Comparison of ENCODE assay signal across 19 mouse cellular contexts in the genomic region with DNA sequence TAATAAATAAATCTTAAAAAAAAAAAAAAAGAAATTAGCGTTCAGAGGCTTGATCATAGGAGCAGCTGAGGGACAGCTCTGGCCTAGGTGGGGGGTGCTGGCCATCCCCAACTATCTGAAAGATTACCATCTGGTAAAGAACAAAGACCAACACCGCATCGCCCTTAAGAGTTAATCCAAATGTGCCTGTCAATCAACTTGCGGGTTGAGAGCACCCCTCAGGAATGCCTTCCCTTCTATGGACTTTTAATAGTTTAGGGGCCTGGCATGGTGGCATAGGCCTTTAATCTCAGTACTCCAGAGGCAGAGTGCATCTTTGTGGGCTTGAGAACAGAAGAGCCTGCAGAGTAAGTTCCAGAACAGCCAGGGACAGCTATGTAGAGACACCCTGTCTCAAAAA. TPM values are rescaled to one million over a fixed set of nuclear protein-coding genes. Genes with fewer than 3 reads are reported as not detected.
DNase-seq lines count a peak whose midpoint lies in the region; TF ChIP-seq lines count a peak whose summit lies in the region.
"Had no signal": no experiment of that assay in that cellular context is flagged by ENCODE, and none has a peak within 500 bp of the region (broad histone marks: within the 10 kb centered on the region; RNA-seq: fewer than 3 reads in every experiment).

No protein-coding gene starts in this region.

- H3K79me2 ChIP-seq in C2C12 (ENCODE audit: control insufficient read depth, insufficient read depth): no peaks in the 10 kb centered on the region
- H3K79me2 ChIP-seq in myocyte (ENCODE audit: control insufficient read depth, insufficient read depth): no peaks in the 10 kb centered on the region

- TF ChIP-seq POLR2A in myocyte (IDR thresholded peaks at IDR 0.05; ENCODE audit: insufficient read length, low read depth): no peak

- no peak for TF ChIP-seq CTCF in C2C12 (IDR thresholded peaks at IDR 0.05; ENCODE audit: control insufficient read depth, insufficient read depth, insufficient read length)

- H3K4me3 ChIP-seq in C2C12 (ENCODE audit: insufficient read depth, poor library complexity, severe bottlenecking) (no peak overlapping the region), myocyte (no peak overlapping the region)
- H3K4me3 ChIP-seq: embryonic facial prominence, embryonic 13.5 days; forebrain, embryonic 13.5 days; forebrain, embryonic 15.5 days had no signal

- H3ac ChIP-seq in C2C12 (ENCODE audit: control insufficient read depth, insufficient read length, low read depth) (no peak overlapping the region), myocyte (ENCODE audit: control insufficient read depth, insufficient read length) (no peak overlapping the region)

- H3K4me2 ChIP-seq in myocyte (ENCODE audit: low read depth): peak overlapping the region; percentile 3
- H3K4me2 ChIP-seq: embryonic facial prominence, embryonic 13.5 days; forebrain, embryonic 13.5 days; forebrain, embryonic 15.5 days had no signal

- intact Hi-C loops in heart, postnatal 36 days (cut with DNase I): no loop called here

- DNase-seq in heart, adult 11 months: peak; percentile 63
- no peak for DNase-seq in heart, postnatal 36 days
- DNase-seq in layer of hippocampus, postnatal 36 days: no peak
- DNase-seq: adrenal gland, adult 8-10 months; adrenal gland, postnatal 14 days; adrenal gland, postnatal 36 days; cerebellum, adult 11-12 months; cerebellum, adult 2 months; cerebellum, adult 9-10 months; cerebellum, postnatal 10 days; cerebellum, postnatal 25 days; forebrain, postnatal 0 days had no signal

- H3K27me3 ChIP-seq in C2C12 (ENCODE audit: control insufficient read depth, insufficient read depth, insufficient read length): no peaks in the 10 kb centered on the region
- no peaks in the 10 kb centered on the region for H3K27me3 ChIP-seq in myocyte (ENCODE audit: control insufficient read depth, insufficient read depth, insufficient read length)
- H3K27me3 ChIP-seq: CH12.LX; embryonic facial prominence, embryonic 13.5 days; forebrain, embryonic 13.5 days; forebrain, embryonic 15.5 days; Patski had no signal

- H3K36me3 ChIP-seq in C2C12 (ENCODE audit: control insufficient read depth, insufficient read depth): no peaks in the 10 kb centered on the region
- H3K36me3 ChIP-seq in myocyte (ENCODE audit: control insufficient read depth, insufficient read depth): no peaks in the 10 kb centered on the region
- H3K36me3 ChIP-seq: forebrain, embryonic 15.5 days had no signal

- H3K79me3 ChIP-seq in C2C12 (ENCODE audit: low read depth): no peaks in the 10 kb centered on the region

TF ChIP-seq in C2C12, 6 proteins besides CTCF, POLR2A, EP300 and RAD21:
- no peak for TF ChIP-seq FOSL1 (IDR thresholded peaks at IDR 0.05; ENCODE audit: insufficient read depth, low read length, poor library complexity, severe bottlenecking)
- TF ChIP-seq CEBPB (IDR thresholded peaks at IDR 0.05; ENCODE audit: low read depth): no peak
- TF ChIP-seq MAX (IDR thresholded peaks at IDR 0.05): no peak
- TF ChIP-seq MYOD1 (IDR thresholded peaks at IDR 0.05; ENCODE audit: control insufficient read depth, insufficient read length, low read depth): peak; percentile 96

TF ChIP-seq in myocyte, 11 proteins besides CTCF, POLR2A, EP300 and RAD21:
- peak; percentile 46 for TF ChIP-seq TCF3 (IDR thresholded peaks at IDR 0.05; ENCODE audit: insufficient read length, low read depth)
- peak in 1 of 3 experiments; percentile 19 for TF ChIP-seq MYOG (IDR thresholded peaks at IDR 0.05; ENCODE audit: control insufficient read depth in 1 of 3, insufficient read depth in 1 of 3, insufficient read length in 2 of 3, low read depth in 2 of 3)
- TF ChIP-seq SRF (IDR thresholded peaks at IDR 0.05; ENCODE audit: control insufficient read depth, insufficient read length, low read depth): peak; percentile 79
- peak; percentile 46 for TF ChIP-seq TCF12 (IDR thresholded peaks at IDR 0.05; ENCODE audit: insufficient read depth, poor library complexity, severe bottlenecking)
- TF ChIP-seq POLR2AphosphoS2 (IDR thresholded peaks at IDR 0.05; ENCODE audit: insufficient read length, low read depth): no peak
- peak; percentile 72 to 95 (median 93) for TF ChIP-seq MYOD1 (IDR thresholded peaks at IDR 0.05; ENCODE audit: control insufficient read depth in 1 of 3, insufficient read length in 2 of 3, low read depth in 2 of 3)

RNA-seq across cellular contexts. Expression of a gene that starts 18.2 kb away (rescaled TPM):
- total RNA-seq in heart, postnatal 36 days (2021): 100 to 1,000 TPM; 138 to 149 TPM
- 69.9 TPM for polyA plus RNA-seq in C2C12 (2012; fragmentation: generic; extraction: Trizol)
- polyA plus RNA-seq in myocyte (2012; fragmentation: generic; extraction: Trizol): 95.3 TPM
- total RNA-seq in layer of hippocampus, postnatal 36 days (2021): 100 to 1,000 TPM; 184 to 240 TPM

RNA-seq across cellular contexts. Expression of a gene that starts 32.5 kb away (rescaled TPM):
- 10 to 100 TPM; 29.8 to 31.9 TPM for total RNA-seq in heart, postnatal 36 days (2021)
- polyA plus RNA-seq in C2C12 (2012; fragmentation: generic; extraction: Trizol) (31.7 TPM), myocyte (2012; fragmentation: generic; extraction: Trizol) (40.9 TPM)
- 10 to 100 TPM; 63.6 to 65.5 TPM for total RNA-seq in layer of hippocampus, postnatal 36 days (2021)

RNA-seq across cellular contexts. Expression of a gene that starts 32.6 kb away (rescaled TPM):
- 10 to 100 TPM; 19.8 to 23.8 TPM for total RNA-seq in heart, postnatal 36 days (2021)
- polyA plus RNA-seq in C2C12 (2012; fragmentation: generic; extraction: Trizol): 1.8 TPM
- polyA plus RNA-seq in myocyte (2012; fragmentation: generic; extraction: Trizol): 4.7 TPM
- total RNA-seq in layer of hippocampus, postnatal 36 days (2021): 1 to 10 TPM; 3.7 to 4.1 TPM

Comparison
In these comparisons a context has a peak if more than half of its experiments do, and no peak if none do; other contexts are left out.
1. RNA of a gene that starts 32.6 kb away (total RNA-seq): 19.8 to 23.8 TPM in heart, postnatal 36 days; 3.7 to 4.1 TPM in layer of hippocampus, postnatal 36 days; every median in the first group is over 4 times any median in the second.